Mouse (Mus musculus) heart, postnatal 10 days (tissue): ENCODE measurements around the gene Slit3. TPM values are rescaled to one million over a fixed set of nuclear protein-coding genes. Genes with fewer than 3 reads are reported as not detected.

Experiments used
- DNase-seq, 2 experiments: peaks; one replicate each; pipeline ENCODE4 v3.0.0; 2021
- intact Hi-C: fragments of 180-260 bp; cut with DNase I; formaldehyde crosslinking; loops from one replicate; pipeline ENCODE4 v1.15.1; 2025
- total RNA-seq, 2 experiments: library from RNA; stranded (reverse); gene quantifications; 2 replicates each; pipeline ENCODE4 v1.2.3; 2021

The Slit3 gene
- total RNA-seq, 2 experiments from 2014 or later = 16.2 to 20.4 TPM

DNA sequence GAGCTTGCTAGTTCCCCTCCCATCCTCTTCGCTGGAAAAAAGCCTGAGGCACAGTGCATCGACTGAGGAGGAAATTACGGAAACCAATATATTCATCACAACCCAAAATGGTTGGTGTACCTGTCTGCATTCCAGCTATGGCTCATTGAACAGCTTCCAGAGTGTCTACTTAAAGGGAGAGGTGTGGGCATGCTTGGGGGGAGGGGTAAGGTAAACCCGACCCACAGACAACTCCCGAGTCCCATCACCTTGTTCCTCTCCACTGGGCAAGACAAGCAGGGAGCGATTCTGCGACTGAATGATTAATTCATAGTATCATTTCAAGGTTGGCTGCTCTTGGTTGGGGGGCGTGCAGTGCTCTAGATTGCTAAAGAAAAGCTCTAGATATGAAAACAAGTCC lies 310.1 kb downstream of the Slit3 start:
- DNase-seq = no peak
- intact Hi-C loops = no loop called here

DNA sequence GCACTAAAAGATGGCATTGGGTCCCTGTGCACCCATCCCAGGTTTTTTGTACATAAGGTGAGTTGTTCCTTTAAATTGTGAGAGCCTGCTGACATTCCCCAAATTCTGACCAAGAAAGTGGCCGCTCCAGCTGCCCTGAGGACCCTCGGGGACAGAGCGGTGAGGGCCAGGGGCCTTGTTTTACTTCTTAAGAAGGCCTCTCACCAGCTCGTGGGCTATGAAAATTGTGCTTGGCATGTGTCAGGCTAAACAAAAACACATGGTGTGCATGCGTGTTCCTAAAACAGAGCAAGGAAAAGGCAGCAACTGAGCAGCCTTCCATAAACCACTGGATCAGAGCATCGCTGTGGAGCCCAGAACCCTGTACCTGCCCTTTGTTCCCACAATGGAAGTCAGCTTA lies 316.5 kb downstream of the Slit3 start:
- intact Hi-C loops = no loop called here
- DNase-seq = no peak

DNA sequence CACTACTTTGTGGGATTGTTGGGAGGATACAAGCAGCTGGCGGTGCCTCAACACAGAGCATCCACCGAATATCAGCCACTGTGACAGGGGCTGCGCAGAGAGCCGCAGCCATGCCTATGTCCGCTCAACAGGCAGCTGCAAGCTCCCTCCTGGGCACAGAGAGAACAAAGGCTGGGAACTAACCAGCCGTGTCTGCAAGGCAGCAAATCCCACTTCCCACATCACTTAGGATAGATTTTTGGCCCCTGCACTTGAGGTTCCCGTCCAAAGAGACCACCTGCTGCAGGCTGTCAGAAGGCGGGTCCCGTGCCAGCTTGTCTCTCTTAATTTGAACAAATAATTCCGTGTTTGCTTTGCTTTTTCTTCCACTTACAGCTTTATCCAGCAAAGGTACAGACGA lies 319.2 kb downstream of the Slit3 start:
- DNase-seq = no peak
- intact Hi-C loops = no loop called here

DNA sequence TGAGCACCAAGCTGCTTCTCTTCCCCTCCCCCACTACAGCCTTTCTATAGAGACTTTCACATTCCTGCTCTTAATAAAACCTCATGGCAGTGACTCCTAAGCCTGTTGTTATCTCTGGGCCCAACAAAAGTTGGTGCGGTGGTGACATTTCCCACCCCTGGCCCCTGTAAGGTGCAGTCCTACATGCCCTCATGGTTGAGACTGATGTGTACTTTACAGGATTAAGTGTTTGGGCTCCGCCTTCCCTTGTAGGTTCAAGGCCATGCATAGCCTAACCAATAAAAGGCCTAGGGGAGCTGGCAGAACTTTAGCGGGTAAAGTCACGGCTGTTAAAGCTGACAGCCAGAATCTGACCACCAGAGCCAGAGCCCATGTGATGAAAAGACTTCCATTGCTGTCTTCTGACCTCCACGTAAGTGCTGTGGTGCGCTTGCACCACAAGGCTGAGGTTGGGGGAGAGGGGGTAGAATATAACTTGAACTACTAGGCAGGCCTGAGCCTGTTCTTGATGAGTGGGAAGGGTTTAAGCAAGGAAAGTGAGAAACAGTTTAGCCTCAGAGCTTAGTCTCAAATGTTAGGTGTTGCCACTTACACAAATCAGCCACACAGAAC lies 323.6 kb downstream of the Slit3 start:
- intact Hi-C loops = no loop called here
- no peak for DNase-seq

DNA sequence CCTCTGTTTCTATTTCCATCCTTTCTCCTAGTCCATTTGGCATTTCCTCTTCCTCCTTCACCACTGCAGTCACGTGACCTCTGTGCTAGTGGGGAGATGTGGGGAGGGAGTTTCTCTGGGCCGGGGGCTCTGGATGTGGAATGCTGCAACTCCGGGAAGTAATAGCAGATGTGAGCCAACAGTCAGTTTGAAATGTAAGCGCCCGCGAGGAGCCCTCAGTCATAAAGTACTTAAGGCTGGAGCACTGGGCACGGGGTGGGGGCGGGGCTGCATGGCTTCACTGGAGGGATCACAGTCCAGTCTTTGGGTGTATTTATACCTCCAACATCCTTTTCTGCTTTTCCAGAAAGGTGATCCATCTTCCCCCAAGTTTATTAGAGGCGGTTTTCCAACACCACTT lies 326.9 kb downstream of the Slit3 start:
- DNase-seq = no peak
- intact Hi-C loops = no loop called here

DNA sequence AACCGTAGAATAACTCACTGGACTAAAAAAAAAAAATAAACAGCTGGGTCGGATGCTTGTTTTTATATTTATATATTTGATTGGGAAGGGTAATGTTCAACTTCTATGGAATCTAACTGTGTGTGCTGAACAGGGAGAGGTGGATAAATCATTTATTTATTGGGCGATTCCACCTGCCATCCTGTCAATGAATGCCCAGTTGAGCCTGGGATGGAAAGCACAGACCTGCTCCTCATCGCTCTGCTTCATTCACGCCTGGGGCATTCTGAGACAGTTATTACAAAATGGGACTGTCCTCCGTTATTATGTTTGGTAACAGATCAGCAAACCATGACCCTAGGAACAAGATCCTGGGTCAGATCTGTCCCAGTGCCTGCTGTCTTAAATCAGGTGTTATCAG lies 328.2 kb downstream of the Slit3 start:
- DNase-seq = no peak
- intact Hi-C loops = no loop called here

DNA sequence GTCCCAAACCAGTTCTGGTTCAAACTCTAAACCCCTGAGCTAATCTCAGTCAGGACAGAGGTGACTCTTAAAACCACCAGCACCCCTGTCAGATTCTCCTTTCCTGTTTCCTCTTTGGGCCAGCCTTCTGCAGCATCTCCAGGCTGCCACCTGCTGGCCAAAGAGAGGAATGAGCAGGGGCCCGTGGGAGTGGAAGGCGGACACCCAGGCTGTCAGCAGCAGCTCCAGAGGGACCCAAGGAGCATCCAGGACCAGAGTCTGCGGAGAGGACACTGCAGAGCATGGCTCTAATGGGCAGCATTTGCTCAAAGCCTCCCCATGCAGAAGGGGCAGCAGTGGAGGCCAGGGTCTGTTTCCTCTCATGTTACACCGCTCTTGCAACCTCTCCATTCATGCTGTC lies 330.6 kb downstream of the Slit3 start:
- intact Hi-C loops = loop anchor here (1.0 to 10.0 kb wide), 5 partner anchors 213 to 608 kb away; no protein-coding TSS in a partner anchor
- DNase-seq = peak; percentile 68 to 84

DNA sequence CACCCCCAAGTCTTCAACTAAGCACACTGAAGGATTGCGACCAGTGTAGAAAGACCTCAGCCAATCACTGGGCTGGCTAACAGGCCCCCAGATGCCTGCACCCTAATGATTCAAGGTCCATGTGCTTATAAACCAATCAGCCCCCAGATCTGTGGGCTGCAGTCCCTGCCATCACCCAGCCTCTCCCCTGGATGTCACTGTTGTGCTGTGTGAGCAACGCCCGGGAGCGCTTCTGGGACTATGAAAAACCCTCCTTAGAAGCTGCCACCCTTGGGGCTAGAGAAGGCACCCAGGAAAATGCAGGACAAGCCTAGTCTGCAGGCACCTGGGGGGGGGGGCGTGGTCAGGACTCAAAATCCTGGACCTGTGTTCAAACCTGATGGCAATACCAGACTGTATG lies 331.4 kb downstream of the Slit3 start:
- intact Hi-C loops = loop anchor here (5.0 to 10.0 kb wide), 2 partner anchors 242 to 335 kb away; no protein-coding TSS in a partner anchor
- DNase-seq = peak; percentile 15 to 20

DNA sequence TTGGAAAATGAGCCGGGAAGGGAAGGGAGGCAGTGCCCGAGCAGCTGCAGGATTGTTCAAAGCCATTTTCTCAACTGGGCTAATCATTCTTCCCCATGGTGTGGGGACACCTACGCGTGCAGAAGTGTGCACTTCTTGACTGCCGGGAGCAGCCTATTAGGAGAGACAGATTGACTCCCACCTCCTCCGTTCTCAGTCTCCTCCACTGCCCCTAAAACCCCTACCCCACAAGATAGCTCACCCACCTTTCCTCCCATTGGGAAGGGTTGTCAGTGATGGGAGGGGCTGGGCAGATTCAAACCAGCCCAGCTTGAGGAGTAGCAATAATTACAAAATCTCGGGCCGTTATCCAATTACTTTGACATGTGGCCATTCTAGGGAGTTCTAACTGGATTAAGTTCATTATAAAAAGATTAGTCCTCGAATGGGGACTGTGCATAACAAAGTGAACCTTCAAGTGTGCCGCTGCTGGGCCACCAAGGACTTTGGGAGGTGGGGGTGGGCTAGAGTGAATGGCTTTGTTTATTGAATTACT lies 333.2 kb downstream of the Slit3 start:
- no peak for DNase-seq
- intact Hi-C loops = loop anchor here (5.0 to 10.0 kb wide), 2 partner anchors 241 to 337 kb away; no protein-coding TSS in a partner anchor

DNA sequence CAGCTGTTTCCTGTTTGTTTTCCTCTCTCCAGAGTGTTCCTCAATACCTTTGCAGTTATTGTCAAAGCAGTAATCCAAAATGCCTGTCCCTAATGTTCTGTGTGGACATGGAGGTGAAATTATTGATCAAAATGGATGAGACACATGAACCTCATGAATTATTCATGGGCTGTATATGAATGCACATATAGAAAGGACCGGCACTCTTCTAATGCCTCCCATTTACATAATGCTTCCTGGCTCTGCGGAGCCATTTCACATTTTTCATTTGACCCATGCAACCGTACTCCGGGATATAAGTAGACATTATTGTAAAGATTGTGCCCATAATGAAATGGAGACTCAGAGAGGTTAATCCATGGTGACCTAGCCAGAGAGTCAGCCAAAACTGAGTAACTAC lies 333.8 kb downstream of the Slit3 start:
- intact Hi-C loops = loop anchor here (5.0 to 10.0 kb wide), 2 partner anchors 240 to 337 kb away; no protein-coding TSS in a partner anchor
- no peak for DNase-seq

DNA sequence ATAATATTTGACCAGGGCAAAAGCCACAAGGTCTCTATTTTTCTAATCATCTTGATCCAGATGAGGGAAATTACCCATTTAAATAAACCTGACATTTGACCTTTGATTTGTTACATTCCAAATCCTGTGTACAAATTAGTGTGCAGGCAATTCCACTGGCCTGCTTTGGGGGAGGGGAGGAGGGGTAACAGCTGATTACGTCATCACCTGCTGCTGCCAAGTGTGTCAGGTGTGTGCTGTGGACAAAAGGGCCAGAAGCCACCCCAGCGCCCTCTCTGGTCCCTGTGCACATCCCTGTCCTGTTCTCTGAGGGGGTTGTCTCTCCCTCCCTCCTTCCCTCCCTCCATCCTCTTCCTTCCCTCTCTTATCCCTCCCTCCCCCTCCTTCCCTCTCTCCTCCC lies 337.0 kb downstream of the Slit3 start:
- intact Hi-C loops = loop anchor here (10.0 kb wide), 1 partner anchor 237 kb away; no protein-coding TSS in a partner anchor

DNA sequence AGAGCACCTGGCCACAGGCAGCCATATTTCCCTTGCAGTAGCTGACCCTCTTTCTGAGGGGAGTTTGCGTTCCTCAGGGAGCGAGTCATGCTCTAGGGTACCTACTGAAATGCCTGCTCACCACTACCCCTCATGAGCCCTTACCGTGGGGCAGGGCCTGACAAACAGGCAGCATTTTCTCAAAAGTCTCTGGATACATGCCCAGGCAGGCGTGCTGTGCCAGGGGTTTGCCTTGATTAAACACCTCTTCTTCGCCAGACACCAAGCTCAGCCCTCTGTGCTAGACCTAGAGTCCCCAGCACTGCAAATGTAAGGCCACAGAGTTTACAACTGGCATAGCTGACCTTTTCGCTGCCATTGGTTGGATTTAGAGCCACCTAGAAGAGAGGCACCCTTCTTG lies 345.7 kb downstream of the Slit3 start:
- intact Hi-C loops = no loop called here
- peak; percentile 23 to 26 for DNase-seq

More for the DNA sequence above, 337.0 kb downstream of the Slit3 start:
- DNase-seq = no peak

DNA sequence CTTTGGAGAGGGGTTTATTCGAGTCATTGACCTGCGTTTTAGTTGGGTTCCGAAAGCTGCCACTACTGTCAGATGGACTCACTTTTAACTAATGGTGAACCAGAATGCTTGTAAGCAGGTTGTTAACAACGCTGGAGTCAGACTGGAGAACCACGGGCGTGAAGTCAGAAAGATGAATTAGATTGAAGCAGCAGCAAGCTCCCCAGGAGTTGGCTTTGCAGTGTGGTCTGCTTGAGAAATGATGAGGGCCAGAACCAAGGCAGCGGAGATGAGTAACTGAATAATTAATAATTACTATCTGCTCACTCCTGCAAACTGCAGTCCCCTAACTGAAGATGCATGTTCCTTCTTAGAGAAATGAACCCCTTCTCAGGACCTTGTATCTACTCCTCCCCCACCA lies 347.8 kb downstream of the Slit3 start:
- intact Hi-C loops = no loop called here
- no peak for DNase-seq

DNA sequence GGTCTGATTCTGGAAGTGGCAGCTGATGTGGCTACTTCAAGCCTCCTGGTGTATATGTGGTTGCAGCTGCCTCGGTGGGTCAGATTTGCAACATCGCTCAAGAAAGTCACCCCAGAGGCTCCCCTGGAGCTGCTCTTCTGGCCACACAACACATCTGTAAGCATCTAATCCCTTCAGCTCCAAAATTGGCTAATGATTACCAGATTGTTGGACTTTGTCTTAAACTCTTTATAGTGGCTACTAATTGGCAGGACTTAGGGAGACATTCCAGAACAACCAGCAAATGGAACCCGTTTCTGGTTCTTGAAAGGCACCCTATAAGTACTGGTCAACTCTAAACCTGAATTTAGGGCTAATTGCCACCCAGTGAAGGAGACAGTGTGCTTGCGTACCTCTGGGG lies 348.9 kb downstream of the Slit3 start:
- no peak for DNase-seq
- intact Hi-C loops = no loop called here

DNA sequence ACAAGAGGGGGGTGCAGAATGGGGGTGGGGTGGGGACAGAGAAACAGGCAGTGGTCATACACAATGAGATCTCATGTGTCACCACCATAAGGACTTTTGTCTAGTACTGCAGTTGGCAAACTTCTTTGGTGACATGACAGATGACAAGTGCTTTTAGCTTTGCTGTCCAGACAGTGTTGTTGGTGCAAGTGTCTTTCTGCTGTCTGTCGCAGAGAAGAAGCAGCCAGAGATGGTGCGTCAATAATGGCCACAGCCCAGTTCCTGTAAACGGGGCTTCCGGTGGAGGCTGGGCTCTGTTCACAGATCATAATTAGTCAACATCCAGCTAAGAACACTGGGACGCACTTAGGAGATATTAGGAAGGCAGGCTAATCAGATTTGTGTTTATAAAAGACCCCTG lies 349.8 kb downstream of the Slit3 start:
- no peak for DNase-seq
- intact Hi-C loops = no loop called here

DNA sequence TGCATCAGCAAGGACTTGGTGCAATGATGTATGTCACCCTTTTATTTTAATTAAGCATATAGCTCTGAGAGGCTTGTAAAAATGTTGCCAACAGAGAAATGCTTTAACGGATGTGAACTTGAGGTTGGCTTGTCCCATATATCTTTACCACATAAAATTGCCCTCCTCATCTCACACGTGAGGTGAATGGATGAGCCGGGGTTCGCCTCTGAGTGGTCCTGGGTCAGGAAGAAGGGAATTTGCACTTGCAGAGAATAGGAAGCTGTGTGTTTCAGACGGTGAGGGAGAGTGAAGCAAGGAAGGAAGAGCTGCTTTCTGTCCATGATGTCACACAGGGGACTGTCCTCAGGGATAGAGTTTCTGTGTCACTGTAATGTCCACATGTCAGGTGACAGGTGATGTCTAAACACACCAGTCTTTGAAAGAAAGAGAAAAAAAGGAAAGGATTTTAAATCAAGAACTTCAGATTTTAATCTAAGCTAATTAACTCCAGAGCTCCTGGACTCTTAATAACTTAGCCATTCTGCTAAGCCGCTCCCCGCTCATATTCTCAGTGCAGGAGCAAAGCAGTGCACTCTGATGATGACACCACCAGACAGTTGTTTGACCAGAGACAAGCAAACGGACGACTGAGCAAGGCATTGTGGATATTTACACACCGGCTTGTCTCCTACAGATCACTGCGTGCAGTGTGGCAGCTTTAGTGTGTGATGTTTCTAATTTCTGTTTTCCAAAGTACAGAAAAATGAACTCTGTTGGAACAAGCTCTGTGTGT lies 352.0 kb downstream of the Slit3 start:
- intact Hi-C loops = no loop called here
- DNase-seq = no peak

DNA sequence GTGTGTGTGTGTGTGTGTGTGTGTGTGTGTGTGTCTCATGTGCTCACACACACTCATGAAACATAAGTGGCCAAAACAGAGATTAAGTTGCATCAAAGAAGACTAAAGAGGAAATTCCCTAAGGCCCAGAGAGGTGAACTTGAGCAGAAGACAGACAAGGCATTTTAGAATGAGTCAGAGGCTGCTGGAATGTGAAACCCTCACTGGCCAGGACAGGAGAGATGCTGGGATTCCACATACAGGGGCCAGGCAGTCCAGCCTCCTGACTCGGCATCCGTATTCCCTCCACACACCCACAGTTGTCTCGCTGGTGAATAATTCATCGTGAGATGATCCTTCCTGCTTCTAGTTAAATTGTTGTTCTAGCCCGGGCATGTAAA lies 352.6 kb downstream of the Slit3 start:
- intact Hi-C loops = no loop called here
- DNase-seq = peak in 1 of 2 experiments; percentile 1

DNA sequence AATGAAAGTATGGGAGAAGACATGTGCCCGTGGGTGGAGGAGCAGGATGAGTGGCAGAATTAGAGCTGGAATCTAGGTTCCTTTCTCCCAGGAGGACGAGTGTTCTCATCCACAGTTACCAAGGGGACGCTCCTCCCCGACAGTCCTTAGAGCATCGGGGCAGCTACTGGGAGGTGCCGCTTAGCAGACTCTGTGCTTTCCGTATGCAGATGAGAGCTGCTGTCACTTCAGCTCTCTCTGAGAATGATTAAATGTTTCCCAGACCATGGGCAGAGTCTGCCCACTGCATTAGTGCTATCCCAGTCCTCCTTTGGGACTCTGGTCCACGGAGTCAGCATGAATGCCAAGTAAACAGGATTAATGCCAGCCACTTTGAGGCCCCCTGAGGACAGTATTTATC lies 359.1 kb downstream of the Slit3 start:
- DNase-seq = no peak
- intact Hi-C loops = no loop called here

DNA sequence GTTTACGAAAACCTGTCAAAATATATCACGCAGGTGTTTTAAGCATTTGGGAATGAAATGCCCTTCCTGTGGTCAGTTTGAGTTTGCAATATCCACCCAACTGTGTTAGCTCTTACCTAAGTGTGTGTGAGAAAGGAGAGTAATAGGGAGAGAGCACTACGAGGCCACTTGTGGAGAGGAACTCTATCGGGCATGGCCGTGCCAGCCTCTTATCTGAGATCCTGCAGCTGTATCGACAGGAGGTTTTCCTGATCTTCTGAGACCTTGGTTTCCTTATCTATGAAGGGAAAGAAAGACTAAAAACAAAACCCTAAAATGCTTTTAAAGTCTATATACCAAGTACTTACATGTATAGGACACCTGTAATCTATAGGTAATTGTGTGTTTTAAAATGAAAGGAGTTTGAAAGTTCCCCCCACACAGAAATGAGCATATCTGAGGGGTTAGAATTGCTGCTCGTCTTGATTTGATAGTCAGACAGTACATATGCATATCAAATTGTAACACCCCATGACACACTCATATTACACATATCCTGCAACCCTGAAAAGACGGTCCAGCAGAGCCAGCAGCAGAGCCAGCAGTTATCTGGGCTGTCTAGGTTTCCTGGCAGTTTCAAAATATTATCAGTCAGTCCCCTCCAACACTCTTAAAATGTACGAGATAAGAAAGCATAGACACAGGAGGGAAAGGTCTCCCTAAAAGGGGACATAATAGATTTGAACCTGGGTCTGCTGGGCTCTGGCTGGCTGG lies 360.8 kb downstream of the Slit3 start:
- DNase-seq = no peak
- intact Hi-C loops = no loop called here

DNA sequence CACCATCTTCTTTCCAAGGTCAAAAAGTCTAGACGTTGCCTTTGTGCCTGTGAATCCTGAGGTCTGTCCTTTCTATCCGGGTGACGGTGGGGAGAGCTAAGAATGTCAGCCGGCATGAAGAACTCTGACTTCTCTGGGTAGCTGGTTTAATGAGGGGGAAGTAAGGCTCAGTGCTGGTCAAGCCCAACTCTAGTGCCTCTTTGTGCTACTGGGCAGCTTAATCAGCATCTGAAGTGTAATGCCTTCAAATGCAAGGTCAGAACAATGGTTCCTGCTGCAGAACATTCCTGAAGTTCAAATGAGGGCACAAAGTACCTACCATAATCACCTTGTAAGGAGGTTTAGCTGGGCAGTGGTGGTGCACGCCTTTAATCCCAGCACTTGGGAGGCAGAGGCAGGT lies 366.9 kb downstream of the Slit3 start:
- no peak for DNase-seq
- intact Hi-C loops = no loop called here

DNA sequence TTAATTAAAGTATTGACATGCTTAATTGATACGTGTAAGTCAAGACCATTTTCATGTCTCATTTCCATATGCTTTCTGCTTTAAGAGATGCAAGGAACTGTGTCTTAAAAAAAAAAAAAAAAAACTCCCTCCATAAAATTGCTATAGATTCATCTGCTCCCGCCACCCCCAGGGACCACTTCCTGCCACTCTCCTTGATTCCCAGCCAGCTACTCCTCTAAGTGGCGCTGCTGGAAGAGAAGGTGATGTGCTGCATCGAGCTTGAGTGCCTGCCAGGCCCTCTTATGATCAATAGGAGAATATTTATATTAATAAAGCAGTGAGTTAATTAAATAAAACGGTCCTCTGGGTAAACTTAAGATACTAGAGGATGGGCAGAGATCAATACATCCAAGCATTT lies 370.7 kb downstream of the Slit3 start:
- intact Hi-C loops = no loop called here
- DNase-seq = no peak
